Mouse (Mus musculus): Measurements from ENCODE around the gene Vapa.
"Not testable (repeated sequence)": the region's sequence is repeated elsewhere in the genome, so short reads cannot be mapped to it uniquely, and the experiment has no call there.

Gene Vapa

GRCm38 (mm10) chr17:65564189-65564588 is 49.2 kb downstream of the Vapa start:
- DNase-seq (ENCODE audit: low read depth), result no peak

GRCm38 (mm10) chr17:65563345-65563744 is 50.0 kb downstream of the Vapa start:
- no peak for DNase-seq (ENCODE audit: low read depth)

GRCm38 (mm10) chr17:65562761-65563160 is 50.6 kb downstream of the Vapa start:
- peak; percentile 92 for DNase-seq (ENCODE audit: low read depth)

- peak; percentile 75 for DNase-seq (ENCODE audit: low read depth)
Observed at GRCm38 (mm10) chr17:65561361-65562015, 51.9 kb downstream of the Vapa start.

- no peak for DNase-seq (ENCODE audit: low read depth)
Observed at GRCm38 (mm10) chr17:65559273-65559672, 54.1 kb downstream of the Vapa start.

- DNase-seq (ENCODE audit: low read depth), result no peak
Observed at GRCm38 (mm10) chr17:65558788-65559187, 54.6 kb downstream of the Vapa start.

- DNase-seq (ENCODE audit: low read depth), result peak; percentile 69
Observed at GRCm38 (mm10) chr17:65558217-65558616, 55.1 kb downstream of the Vapa start.

GRCm38 (mm10) chr17:65557212-65557611 is 56.1 kb downstream of the Vapa start:
- DNase-seq (ENCODE audit: low read depth), result no peak

GRCm38 (mm10) chr17:65556798-65557197 is 56.6 kb downstream of the Vapa start:
- DNase-seq (ENCODE audit: low read depth), result no peak

- DNase-seq (ENCODE audit: low read depth), result peak; percentile 30
Observed at GRCm38 (mm10) chr17:65552426-65552997, 60.8 kb downstream of the Vapa start.

- DNase-seq (ENCODE audit: low read depth), result no peak
Observed at GRCm38 (mm10) chr17:65550357-65550756, 63.0 kb downstream of the Vapa start.

- no peak for DNase-seq (ENCODE audit: low read depth)
Observed at GRCm38 (mm10) chr17:65548698-65549365, 64.5 kb downstream of the Vapa start.

GRCm38 (mm10) chr17:65546221-65546620 is 67.1 kb downstream of the Vapa start:
- DNase-seq (ENCODE audit: low read depth), result not testable (repeated sequence)

- DNase-seq (ENCODE audit: low read depth), result peak; percentile 40
Observed at GRCm38 (mm10) chr17:65540441-65541272, 72.7 kb downstream of the Vapa start, which contains the start of gene Tmem232. Tmem232 (minus strand) TSS chr17:65540782.

- DNase-seq (ENCODE audit: low read depth), result peak; percentile 70
Observed at GRCm38 (mm10) chr17:65536156-65536555, 77.2 kb downstream of the Vapa start.

- not testable (repeated sequence) for DNase-seq (ENCODE audit: low read depth)
Observed at GRCm38 (mm10) chr17:65532381-65532780, 81.0 kb downstream of the Vapa start.
